Mouse (Mus musculus) stomach, embryonic 14.5 days (tissue): Measurements from ENCODE around the gene Fam110a. TPM values are rescaled to one million over a fixed set of nuclear protein-coding genes. Genes with fewer than 3 reads are reported as not detected.

Source experiments
- ATAC-seq: fragments of 200-750 bp; cut with Nextera tagmentation; 2 replicates; pipeline ENCODE4 v1.8.0; 2017; ENCODE audit warnings: low read depth, moderate TSS enrichment; ENCODE audit not compliant: insufficient number of reproducible peaks, insufficient read depth, low FRiP score
- H3K27ac ChIP-seq: fragments of 300-500 bp; sonication (generic); 2 replicates; pipeline ENCODE4 v1.5.1; 2014; ENCODE audit warnings: mild to moderate bottlenecking, low read length, moderate library complexity, mixed read lengths
- H3K27me3 ChIP-seq: fragments of 300-500 bp; sonication (generic); 2 replicates; pipeline ENCODE4 v1.6.1; 2014; ENCODE audit warnings: low read length, control low read depth, mixed read lengths; ENCODE audit not compliant: control insufficient read depth, insufficient read depth
- H3K36me3 ChIP-seq: fragments of 300-500 bp; sonication (generic); 2 replicates; pipeline ENCODE4 v1.6.1; 2014; ENCODE audit warnings: mild to moderate bottlenecking, control low read depth, low read length, moderate library complexity, mixed read lengths; ENCODE audit not compliant: control insufficient read depth, insufficient read depth
- H3K4me1 ChIP-seq: fragments of 300-500 bp; sonication (generic); 2 replicates; pipeline ENCODE4 v1.6.1; 2014; ENCODE audit warnings: low read length, control low read depth, mixed read lengths; ENCODE audit not compliant: control insufficient read depth, insufficient read depth
- H3K4me2 ChIP-seq: fragments of 300-500 bp; sonication (generic); replicated peaks from 2 replicates; pipeline ENCODE4 v1.6.1; 2014; ENCODE audit warnings: low read depth, low read length, control low read depth
- H3K4me3 ChIP-seq: fragments of 300-500 bp; sonication (generic); 2 replicates; pipeline ENCODE4 v1.5.1; 2014; ENCODE audit warnings: low read depth, low read length, control low read depth
- H3K9ac ChIP-seq: fragments of 300-500 bp; sonication (generic); replicated peaks from 2 replicates; pipeline ENCODE4 v1.6.1; 2014; ENCODE audit warnings: low read depth, mild to moderate bottlenecking, control low read depth, low read length, moderate library complexity, mixed read lengths
- H3K9me3 ChIP-seq: fragments of 300-500 bp; sonication (generic); 2 replicates; pipeline ENCODE4 v1.6.1; 2016; ENCODE audit warnings: low read depth, low read length, control low read depth; ENCODE audit not compliant: control insufficient read depth
- WGBS: fragments of 180-500 bp; shearing (Covaris S2); extraction: QIAGEN DNeasy Blood & Tissue Kit; methylation state at CpG from one replicate; pipeline ENCODE4 v1.1.7; 2014; 5-methylcytosine and 5-hydroxymethylcytosine counted together
- polyA plus RNA-seq: library from polyadenylated mRNA; unstranded; fragments of >200 nt; fragmentation: Nextera tagmentation; extraction: Ambion mirVana; gene quantifications from 2 replicates; pipeline ENCODE4 v1.2.1, GENCODE M21; 2014

Fam110a gene
- polyA plus RNA-seq, 1 experiment from 2014 or later = 27.4 TPM

- H3K36me3 ChIP-seq = no peaks in the 10 kb centered on the region
- no peak overlapping the region for H3K4me2 ChIP-seq
- ATAC-seq = peak; percentile 66
- WGBS = 69% methylated on average over 4 of the region's 4 CpGs
- no peak overlapping the region for H3K4me3 ChIP-seq
- H3K27me3 ChIP-seq = no peaks in the 10 kb centered on the region
- no peak overlapping the region; the same call in 1 of the 2 replicates for H3K27ac ChIP-seq
- no peak overlapping the region for H3K9ac ChIP-seq
- H3K9me3 ChIP-seq = no peaks in the 10 kb centered on the region
- no peaks in the 10 kb centered on the region for H3K4me1 ChIP-seq
These were observed 32.2 kb upstream of the Fam110a start for GRCm38 (mm10) chr2:152012222-152012621.

- H3K36me3 ChIP-seq = no peaks in the 10 kb centered on the region
- 33% methylated on average over 2 of the region's 2 CpGs for WGBS
- no peak overlapping the region; the same call in 1 of the 2 replicates for H3K27ac ChIP-seq
- H3K4me2 ChIP-seq = no peak overlapping the region
- ATAC-seq = peak; percentile 61
- H3K9me3 ChIP-seq = no peaks in the 10 kb centered on the region
- no peak overlapping the region for H3K4me3 ChIP-seq
- no peak overlapping the region for H3K9ac ChIP-seq
- no peaks in the 10 kb centered on the region for H3K27me3 ChIP-seq
- H3K4me1 ChIP-seq = no peaks in the 10 kb centered on the region
These were observed 31.7 kb upstream of the Fam110a start for GRCm38 (mm10) chr2:152011724-152012123.

- no peak for ATAC-seq
- H3K9me3 ChIP-seq = no peaks in the 10 kb centered on the region
- no peak overlapping the region for H3K4me3 ChIP-seq
- H3K4me2 ChIP-seq = no peak overlapping the region
- H3K27me3 ChIP-seq = no peaks in the 10 kb centered on the region
- 82% methylated on average over 7 of the region's 7 CpGs for WGBS
- no peak overlapping the region for H3K27ac ChIP-seq
- H3K36me3 ChIP-seq = no peaks in the 10 kb centered on the region
- no peaks in the 10 kb centered on the region for H3K4me1 ChIP-seq
- no peak overlapping the region for H3K9ac ChIP-seq
These were observed 30.6 kb upstream of the Fam110a start for GRCm38 (mm10) chr2:152010661-152011060.

GRCm38 (mm10) chr2:152010251-152010650, 30.2 kb upstream of the Fam110a start:
- no peak overlapping the region for H3K4me2 ChIP-seq
- H3K4me3 ChIP-seq = no peak overlapping the region
- no peak overlapping the region for H3K27ac ChIP-seq
- H3K9me3 ChIP-seq = no peaks in the 10 kb centered on the region
- H3K9ac ChIP-seq = no peak overlapping the region
- 74% methylated on average over 9 of the region's 9 CpGs for WGBS
- no peaks in the 10 kb centered on the region for H3K4me1 ChIP-seq
- ATAC-seq = no peak
- no peaks in the 10 kb centered on the region for H3K27me3 ChIP-seq
- no peaks in the 10 kb centered on the region for H3K36me3 ChIP-seq

GRCm38 (mm10) chr2:152009061-152009779, 29.2 kb upstream of the Fam110a start:
- H3K9me3 ChIP-seq = no peaks in the 10 kb centered on the region
- no peaks in the 10 kb centered on the region for H3K4me1 ChIP-seq
- no peaks in the 10 kb centered on the region for H3K27me3 ChIP-seq
- no peaks in the 10 kb centered on the region for H3K36me3 ChIP-seq
- no peak overlapping the region for H3K4me2 ChIP-seq
- ATAC-seq = no peak
- H3K9ac ChIP-seq = no peak overlapping the region
- no peak overlapping the region for H3K4me3 ChIP-seq
- WGBS = 84% methylated on average over 15 of the region's 15 CpGs
- no peak overlapping the region for H3K27ac ChIP-seq

GRCm38 (mm10) chr2:152007783-152008182, 27.8 kb upstream of the Fam110a start:
- H3K4me2 ChIP-seq = no peak overlapping the region
- H3K9me3 ChIP-seq = no peaks in the 10 kb centered on the region
- no peaks in the 10 kb centered on the region for H3K27me3 ChIP-seq
- ATAC-seq = no peak
- no peaks in the 10 kb centered on the region for H3K36me3 ChIP-seq
- no peak overlapping the region for H3K4me3 ChIP-seq
- H3K9ac ChIP-seq = no peak overlapping the region
- WGBS = 52% methylated on average over 10 of the region's 10 CpGs
- H3K4me1 ChIP-seq = no peaks in the 10 kb centered on the region
- no peak overlapping the region for H3K27ac ChIP-seq

GRCm38 (mm10) chr2:152002529-152002928, 22.5 kb upstream of the Fam110a start:
- Histone ChIP-seq H3K36me3 (no peaks in the 10 kb centered on the region), H3K4me2 (no peak overlapping the region), H3K4me1 (no peaks in the 10 kb centered on the region; the same call in 1 of the 2 replicates), H3K9ac (no peak overlapping the region), H3K27ac (no peak overlapping the region), H3K9me3 (no peaks in the 10 kb centered on the region), H3K27me3 (no peaks in the 10 kb centered on the region), H3K4me3 (no peak overlapping the region)
- no peak for ATAC-seq
- WGBS = 42% methylated on average over 6 of the region's 6 CpGs

- H3K9me3 ChIP-seq = no peaks in the 10 kb centered on the region
- no peak overlapping the region for H3K4me2 ChIP-seq
- no peak for ATAC-seq
- no peak overlapping the region for H3K9ac ChIP-seq
- no peaks in the 10 kb centered on the region; the same call in 1 of the 2 replicates for H3K4me1 ChIP-seq
- no peak overlapping the region for H3K4me3 ChIP-seq
- H3K27ac ChIP-seq = no peak overlapping the region
- no peaks in the 10 kb centered on the region for H3K27me3 ChIP-seq
- 67% methylated on average over 6 of the region's 6 CpGs for WGBS
- H3K36me3 ChIP-seq = no peaks in the 10 kb centered on the region
These were observed 20.7 kb upstream of the Fam110a start for GRCm38 (mm10) chr2:152000735-152001134.

- ATAC-seq = no peak
- Histone ChIP-seq H3K9ac (no peak overlapping the region), H3K4me3 (no peak overlapping the region), H3K36me3 (no peaks in the 10 kb centered on the region), H3K9me3 (no peaks in the 10 kb centered on the region), H3K27me3 (no peaks in the 10 kb centered on the region), H3K27ac (no peak overlapping the region), H3K4me2 (peak overlapping the region; percentile 8; the same call in 1 of the 2 replicates), H3K4me1 (no peaks in the 10 kb centered on the region; the same call in 1 of the 2 replicates)
- WGBS = 56% methylated on average over 3 of the region's 3 CpGs
These were observed 20.3 kb upstream of the Fam110a start for GRCm38 (mm10) chr2:152000291-152000679.
